Mouse (Mus musculus): ENCODE measurements around the gene Tfap2e. TPM values are rescaled to one million over a fixed set of nuclear protein-coding genes. Genes with fewer than 3 reads are reported as not detected.

Gene Tfap2e
- total RNA-seq, 2 experiments from 2014 or later: not detected

DNA sequence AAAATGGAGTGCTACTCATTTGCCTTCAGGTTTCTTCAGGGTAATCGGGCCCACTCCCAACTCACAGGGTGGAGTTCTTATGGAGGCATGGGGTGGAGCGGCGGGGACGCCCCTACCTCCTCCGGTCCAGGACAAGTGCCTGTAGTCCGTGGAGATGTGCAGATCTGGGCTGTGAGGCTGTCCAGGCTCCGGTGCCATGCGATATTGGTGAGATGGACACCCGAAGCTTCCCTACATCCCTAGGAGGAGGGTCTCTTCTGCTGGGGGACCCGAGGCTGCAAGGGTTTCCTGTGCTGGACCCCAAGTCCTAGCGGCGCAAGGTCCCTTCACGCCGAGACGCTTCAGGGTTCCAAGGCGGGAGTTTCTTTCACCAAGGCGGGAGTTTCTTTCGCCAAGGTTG is 3.9 kb downstream of the Tfap2e start:
- intact Hi-C loops (cut with DNase I): no loop called here
- DNase-seq: no peak

DNA sequence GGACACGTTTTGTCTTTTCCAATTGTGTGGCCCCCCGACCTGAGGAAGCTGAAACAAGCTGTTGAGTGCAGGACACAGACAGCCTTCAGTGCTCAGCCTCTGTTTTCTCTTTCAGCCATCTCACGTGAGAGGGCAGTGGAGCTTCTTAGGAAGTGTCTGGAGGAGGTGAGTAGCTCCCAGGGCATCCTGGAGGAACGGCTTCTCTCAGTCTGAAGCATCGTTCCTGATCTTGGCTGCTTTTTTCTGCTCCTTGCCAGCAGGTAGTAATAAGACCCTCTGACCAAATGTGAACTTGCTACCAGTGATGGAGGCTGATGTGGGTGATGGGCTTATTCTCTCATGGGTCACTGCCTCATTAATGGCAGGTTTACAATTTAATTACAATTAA is 28.6 kb downstream of the Tfap2e start:
- no peak for DNase-seq
- intact Hi-C loops (cut with DNase I): no loop called here

DNA sequence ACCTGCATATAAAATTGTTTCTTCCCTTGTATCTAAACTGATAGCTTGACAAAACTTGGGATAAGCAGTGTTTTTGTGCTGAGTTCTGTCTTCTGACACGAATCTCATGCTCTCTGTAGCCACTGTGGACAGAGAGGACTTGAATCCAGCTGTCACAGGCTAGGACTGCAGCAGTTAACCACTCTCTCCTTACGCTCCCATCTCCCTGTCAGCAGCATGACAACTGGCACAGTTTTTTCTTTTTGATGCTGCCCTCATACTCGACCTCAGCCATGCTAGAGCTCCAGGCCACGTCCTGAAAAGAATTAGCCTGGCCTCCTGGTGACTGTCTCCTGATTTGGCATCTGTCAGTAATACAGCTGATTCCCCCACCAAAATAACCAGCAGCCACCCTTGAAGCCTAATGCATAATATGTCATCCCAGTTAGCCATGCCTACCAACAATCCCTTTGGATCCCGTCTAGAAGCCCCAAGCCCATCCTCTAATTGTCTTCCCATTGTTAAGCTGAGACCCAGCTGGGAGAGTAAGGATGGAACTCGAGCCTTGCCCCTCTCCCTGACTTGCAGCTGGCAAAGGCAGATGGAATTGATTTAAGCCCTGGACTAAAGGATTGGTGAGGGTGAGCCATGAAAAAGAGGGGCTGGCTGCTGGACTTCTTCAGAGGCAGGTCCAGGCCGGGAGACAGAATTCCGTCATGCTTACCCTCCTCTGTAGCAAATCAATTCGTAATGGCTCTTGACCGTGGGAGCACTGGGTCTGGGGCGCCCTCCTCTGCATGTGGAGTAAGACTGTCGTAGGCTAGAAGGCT is 29.2 kb downstream of the Tfap2e start:
- no peak for DNase-seq
- intact Hi-C loops (cut with DNase I): no loop called here

GRCm38 (mm10) chr4:126696908-126697307 is 39.1 kb downstream of the Tfap2e start:
- intact Hi-C loops (cut with DNase I): no loop called here
- DNase-seq: no peak

- no peak for DNase-seq
- intact Hi-C loops (cut with DNase I): no loop called here
Observed at GRCm38 (mm10) chr4:126693021-126693420, 43.0 kb downstream of the Tfap2e start.

DNA sequence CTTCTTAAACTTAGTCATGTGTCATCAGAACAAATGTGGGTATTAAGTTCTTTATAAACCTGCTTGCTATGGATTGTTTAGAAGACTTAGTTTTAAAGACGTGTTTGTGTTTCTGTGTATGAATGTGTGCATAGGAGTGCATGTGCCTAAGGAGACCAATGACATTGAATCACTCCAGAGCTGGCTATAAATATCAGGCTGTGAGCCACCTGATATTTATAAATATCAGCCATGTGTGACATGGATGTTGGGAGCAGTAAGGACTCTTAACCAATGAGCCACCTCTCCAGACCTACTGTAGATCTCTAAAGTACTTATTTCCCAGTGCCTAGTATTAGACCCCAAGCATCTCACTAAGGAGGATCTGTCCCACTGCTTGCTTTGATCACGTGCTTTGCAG is 46.6 kb downstream of the Tfap2e start:
- DNase-seq: no peak
- intact Hi-C loops (cut with DNase I): no loop called here

- DNase-seq: no peak
- intact Hi-C loops (cut with DNase I): no loop called here
Observed at GRCm38 (mm10) chr4:126683084-126683483, 53.0 kb downstream of the Tfap2e start.

GRCm38 (mm10) chr4:126682298-126682697 is 53.7 kb downstream of the Tfap2e start:
- no peak for DNase-seq
- intact Hi-C loops (cut with DNase I): no loop called here

DNA sequence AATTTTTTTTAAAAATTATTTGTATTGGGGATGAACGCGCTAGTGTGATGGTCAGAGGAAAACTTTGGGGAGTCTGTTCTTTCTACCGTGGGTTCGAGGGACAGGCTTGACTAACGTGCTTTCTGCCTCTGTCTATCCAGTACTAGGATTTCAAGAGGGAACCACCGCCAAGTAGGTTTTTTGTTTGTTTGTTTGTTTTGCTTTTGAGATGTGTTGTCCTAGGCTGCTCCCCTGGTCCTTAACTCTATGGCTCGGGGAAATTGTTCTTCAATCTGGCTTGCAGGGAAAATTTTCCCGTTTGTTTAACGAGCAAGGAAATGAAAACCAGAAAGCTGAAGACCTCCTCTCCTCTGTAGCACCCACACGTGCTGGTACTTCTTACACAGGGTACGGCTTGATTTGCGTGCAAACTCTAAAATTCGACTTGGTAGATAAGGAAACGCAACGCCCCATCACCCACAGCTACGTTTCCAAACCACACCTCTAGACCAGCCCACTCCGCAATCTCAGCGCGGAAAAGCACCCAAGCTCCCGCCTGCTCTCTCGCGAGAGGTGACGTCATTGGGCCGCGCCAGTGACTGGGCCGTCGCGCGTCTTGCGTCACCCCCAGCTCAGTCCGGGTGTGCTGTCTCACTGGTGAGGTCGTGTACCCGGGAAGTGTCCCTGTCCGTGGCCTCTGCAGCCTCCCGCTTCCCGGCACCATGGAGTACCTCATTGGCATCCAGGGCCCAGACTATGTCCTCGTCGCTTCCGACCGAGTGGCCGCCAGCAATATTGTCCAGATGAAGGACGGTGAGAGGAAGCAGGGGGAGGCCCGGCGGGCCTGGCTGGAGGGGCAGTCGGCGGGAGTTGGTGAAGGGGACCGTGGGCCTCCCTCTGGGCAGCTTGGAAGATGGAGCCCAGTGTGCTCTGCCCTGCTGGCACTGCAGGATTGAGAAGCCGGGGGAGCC is 58.7 kb downstream of the Tfap2e start, which contains the start of gene Psmb2:
Gene Psmb2 (plus strand): TSS at position 577 of the 950 bp plus-strand sequence.
- DNase-seq: peak; percentile 98 to 99
- intact Hi-C loops (cut with DNase I): loop anchor here (5.0 kb wide), 2 partner anchors 65 to 70 kb away; partner anchors contain the start of gene 5730409E04Rik

GRCm38 (mm10) chr4:126667075-126667474 is 69.0 kb downstream of the Tfap2e start:
- intact Hi-C loops (cut with DNase I): no loop called here
- no peak for DNase-seq

Other genes with a start within 250 kb of the Tfap2e start
- 1 to 10 TPM; 3.9 to 5.0 TPM for gene Ago4, start 202.8 kb downstream of the Tfap2e start, total RNA-seq (2021)
- under 1 TPM; 0.54 to 0.62 TPM for gene Clspn, start 179.3 kb downstream of the Tfap2e start, total RNA-seq (2021)
- gene 5730409E04Rik, start 126.4 kb downstream of the Tfap2e start, total RNA-seq (2021): 10 to 100 TPM; 18.8 to 20.1 TPM
- gene Psmb2, start 58.6 kb downstream of the Tfap2e start, total RNA-seq (2021): 10 to 100 TPM; 77.9 to 88.6 TPM
- gene Ncdn, start 17.2 kb upstream of the Tfap2e start, total RNA-seq (2021): 1 to 10 TPM; 7.6 to 9.9 TPM
- 10 to 100 TPM; 23.5 TPM for gene AU040320, start 17.3 kb upstream of the Tfap2e start, total RNA-seq (2021)
- 10 to 100 TPM; 13.8 to 15.9 TPM for gene Zmym4, start 231.9 kb upstream of the Tfap2e start, total RNA-seq (2021)